ENCODE assay signal across 7 mouse cellular contexts in the genomic region with DNA sequence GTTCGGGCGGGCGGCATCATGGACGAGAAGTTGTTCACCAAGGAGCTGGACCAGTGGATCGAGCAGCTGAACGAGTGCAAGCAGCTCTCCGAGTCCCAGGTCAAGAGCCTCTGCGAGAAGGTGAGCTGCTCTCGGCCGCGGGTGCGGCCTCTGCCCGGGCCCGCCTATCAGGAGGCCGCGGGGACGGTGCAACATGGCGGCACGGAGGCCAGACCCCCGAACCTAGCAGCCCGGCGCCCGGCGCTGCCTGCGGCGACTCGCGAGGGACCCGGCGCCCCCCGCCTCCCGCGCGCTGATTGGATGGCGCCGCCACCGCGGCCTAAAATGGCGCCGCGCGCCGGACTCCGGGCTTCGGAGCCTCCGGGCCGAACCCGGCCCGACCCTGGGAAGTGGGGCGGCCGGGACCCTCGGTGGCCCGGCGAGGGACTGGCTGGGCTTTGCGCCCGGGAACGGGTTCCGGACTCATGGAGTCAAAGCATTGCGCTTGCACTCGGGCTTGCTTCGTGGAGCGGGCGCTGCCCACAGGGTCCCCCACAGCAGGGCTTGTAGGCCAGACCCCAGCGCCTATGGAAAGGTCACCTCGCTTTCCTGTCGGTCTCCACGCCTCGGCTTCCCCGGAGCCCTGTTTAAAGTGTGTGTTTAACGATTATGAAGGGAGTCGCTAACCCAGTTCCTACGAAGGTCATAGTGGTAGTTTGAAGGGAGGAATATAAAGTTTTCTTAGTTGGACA. TPM values are rescaled to one million over a fixed set of nuclear protein-coding genes. Genes with fewer than 3 reads are reported as not detected.
DNase-seq lines count a peak whose midpoint lies in the region; ATAC-seq and TF ChIP-seq lines count a peak whose summit lies in the region.

No protein-coding gene starts in this region.

- H3K4me2 ChIP-seq in intestine, embryonic 15.5 days (replicated peaks) = peak overlapping the region; percentile 64
- peak overlapping the region; percentile 86 for H3K4me2 ChIP-seq in limb, embryonic 12.5 days
- H3K4me2 ChIP-seq in midbrain, embryonic 13.5 days (replicated peaks) = peak overlapping the region; percentile 84

- no peak for TF ChIP-seq POLR2A in small intestine, adult 2 months (IDR thresholded peaks at IDR 0.05; ENCODE audit: low read depth, low read length)

- H3K27ac ChIP-seq in intestine, embryonic 15.5 days = peak overlapping the region; percentile 100
- H3K27ac ChIP-seq in limb, embryonic 12.5 days = peak overlapping the region; percentile 99
- peak overlapping the region; percentile 99 for H3K27ac ChIP-seq in midbrain, embryonic 13.5 days
- peak overlapping the region; percentile 92 for H3K27ac ChIP-seq in small intestine, adult 2 months (ENCODE audit: insufficient read depth, low read depth, low read length)

- intact Hi-C loops in gastrocnemius, postnatal 36 days (cut with DNase I) = loop anchor here (5.0 kb wide), 1 partner anchor 97 kb away; the partner anchor contains the start of genes Cdkl3 and Ube2b

- H3K9ac ChIP-seq in intestine, embryonic 15.5 days = peak overlapping the region; percentile 99
- H3K9ac ChIP-seq in limb, embryonic 12.5 days (replicated peaks) = peak overlapping the region; percentile 99
- H3K9ac ChIP-seq in midbrain, embryonic 13.5 days (replicated peaks) = peak overlapping the region; percentile 99

- peak; percentile 79 for ATAC-seq in intestine, embryonic 15.5 days
- ATAC-seq in limb, embryonic 12.5 days (ENCODE audit: insufficient number of reproducible peaks, insufficient read depth, low FRiP score, low TSS enrichment, low read depth) = peak; percentile 88
- peak; percentile 83 for ATAC-seq in midbrain, embryonic 13.5 days

- H3K36me3 ChIP-seq in intestine, embryonic 15.5 days = no peaks in the 10 kb centered on the region
- no peaks in the 10 kb centered on the region; the same call in 1 of the 2 replicates for H3K36me3 ChIP-seq in limb, embryonic 12.5 days
- H3K36me3 ChIP-seq in midbrain, embryonic 13.5 days = no peaks in the 10 kb centered on the region
- H3K36me3 ChIP-seq in small intestine, adult 2 months (ENCODE audit: control insufficient read depth, insufficient read depth, low read length) = no peaks in the 10 kb centered on the region

- TF ChIP-seq CTCF in small intestine, adult 2 months (IDR thresholded peaks at IDR 0.05; ENCODE audit: extremely low read depth, insufficient read length, insufficient replicate concordance, low read depth, low read length) = no peak

- peaks cover 18% of the 10 kb centered on the region for H3K4me1 ChIP-seq in intestine, embryonic 15.5 days (replicated peaks)
- peaks cover 24% of the 10 kb centered on the region for H3K4me1 ChIP-seq in limb, embryonic 12.5 days (replicated peaks)
- H3K4me1 ChIP-seq in midbrain, embryonic 13.5 days (replicated peaks) = peaks cover 38% of the 10 kb centered on the region
- peaks cover 18% of the 10 kb centered on the region for H3K4me1 ChIP-seq in small intestine, adult 2 months (ENCODE audit: control insufficient read depth, insufficient read depth, insufficient read length, low read length)

- no peaks in the 10 kb centered on the region for H3K27me3 ChIP-seq in intestine, embryonic 15.5 days (replicated peaks)
- no peaks in the 10 kb centered on the region for H3K27me3 ChIP-seq in limb, embryonic 12.5 days
- no peaks in the 10 kb centered on the region for H3K27me3 ChIP-seq in midbrain, embryonic 13.5 days
- H3K27me3 ChIP-seq in small intestine, adult 2 months (ENCODE audit: control insufficient read depth, insufficient read depth, low read length) = no peaks in the 10 kb centered on the region

- DNase-seq in adipocyte (ENCODE audit: low spot score) = peak; percentile 37
- peak; percentile 94 for DNase-seq in embryo, embryonic 11 days
- DNase-seq in gastrocnemius, postnatal 36 days = peak; percentile 49 to 63

- under 1% methylated on average over 60 of the region's 72 CpGs for WGBS in intestine, embryonic 15.5 days
- under 1% methylated on average over 66 of the region's 72 CpGs for WGBS in limb, embryonic 12.5 days
- under 1% methylated on average over 71 of the region's 72 CpGs for WGBS in midbrain, embryonic 13.5 days
- under 1% methylated on average over 72 of the region's 72 CpGs for WGBS in small intestine, adult 2 months

- peak overlapping the region; percentile 97 for H3K4me3 ChIP-seq in intestine, embryonic 15.5 days (replicated peaks)
- peak overlapping the region; percentile 95 for H3K4me3 ChIP-seq in limb, embryonic 12.5 days (replicated peaks)
- peak overlapping the region; percentile 98 for H3K4me3 ChIP-seq in midbrain, embryonic 13.5 days (replicated peaks)
- H3K4me3 ChIP-seq in small intestine, adult 2 months (ENCODE audit: low read depth, low read length) = peak overlapping the region; percentile 91

- H3K9me3 ChIP-seq in intestine, embryonic 15.5 days = no peaks in the 10 kb centered on the region
- no peaks in the 10 kb centered on the region for H3K9me3 ChIP-seq in limb, embryonic 12.5 days
- no peaks in the 10 kb centered on the region for H3K9me3 ChIP-seq in midbrain, embryonic 13.5 days

RNA-seq across cellular contexts. Expression of gene Ppp2ca, which starts 0.7 kb away (rescaled TPM):
- 10 to 100 TPM; 37.0 to 44.3 TPM for total RNA-seq in gastrocnemius, postnatal 36 days (2021)
- 64.8 and 69.3 TPM in 2 replicates for polyA plus RNA-seq in intestine, embryonic 15.5 days (2015; fragmentation: Nextera tagmentation; extraction: Ambion mirVana)
- 107 and 108 TPM in 2 replicates for polyA plus RNA-seq in limb, embryonic 12.5 days (2016; fragmentation: Nextera tagmentation; extraction: Ambion mirVana)
- polyA plus RNA-seq in midbrain, embryonic 13.5 days (2015; fragmentation: Nextera tagmentation; extraction: Ambion mirVana) = 120 and 126 TPM in 2 replicates
- polyA plus RNA-seq in small intestine, adult 2 months (2012; rRNA removed) = 11.9 and 27.0 TPM in 2 replicates

RNA-seq across cellular contexts. Expression of gene Olfr1373, which starts 46.1 kb away (rescaled TPM):
- total RNA-seq in gastrocnemius, postnatal 36 days (2021) = not detected
- not detected in 2 replicates for polyA plus RNA-seq in intestine, embryonic 15.5 days (2015; fragmentation: Nextera tagmentation; extraction: Ambion mirVana)
- not detected in 2 replicates for polyA plus RNA-seq in limb, embryonic 12.5 days (2016; fragmentation: Nextera tagmentation; extraction: Ambion mirVana)
- polyA plus RNA-seq in midbrain, embryonic 13.5 days (2015; fragmentation: Nextera tagmentation; extraction: Ambion mirVana) = not detected in 2 replicates
- not detected in 2 replicates for polyA plus RNA-seq in small intestine, adult 2 months (2012; rRNA removed)

Comparison
In these comparisons a context has a peak if more than half of its experiments do, and no peak if none do; other contexts are left out.
1. Peak in every context shown above with its lines: DNase-seq, ATAC-seq, H3K4me3 ChIP-seq and H3K27ac ChIP-seq.
2. DNase-seq: peak in every context shown above with its lines; median percentile 94 in embryo, embryonic 11 days; 56 in gastrocnemius, postnatal 36 days; 37 in adipocyte.